Mouse (Mus musculus) lung, postnatal 25 days (tissue): ENCODE measurements at regions not wholly inside any gene's neighbourhood (a gene's known extent, or its start where the extent isn't known, plus 50 kb on each side); places are given as distances from the start of the nearest gene placed in this dataset.
A peak's percentile ranks its signal among the peaks of the same experiment; 100 is the strongest.

Source experiments
- DNase-seq: peaks from one replicate; pipeline ENCODE4 v3.0.0; 2022; ENCODE audit warnings: low spot score

- no peak for DNase-seq
Observed at GRCm38 (mm10) chr5:97656167-97656924, 199.5 kb upstream of the Gk2 start.

DNA sequence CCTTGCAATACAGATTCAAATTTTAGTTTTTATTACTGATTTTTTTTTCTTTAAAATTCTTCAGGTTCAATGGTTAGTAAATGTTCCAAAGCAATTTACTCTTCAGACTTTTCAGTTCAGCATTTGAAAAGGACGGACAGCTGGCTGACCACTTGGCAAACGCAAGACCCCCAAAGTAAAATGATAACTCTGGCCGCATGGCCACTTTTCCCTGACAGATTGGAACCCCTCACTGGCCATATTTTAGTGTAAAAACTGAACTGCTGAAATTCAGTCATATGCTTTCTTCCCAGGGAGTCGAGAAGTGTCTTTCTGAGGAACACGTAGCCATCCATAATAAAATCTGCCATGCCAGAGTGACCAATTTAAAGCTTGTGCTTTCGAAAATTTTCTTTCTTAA, 198.4 kb upstream of the Gk2 start:
- DNase-seq: no peak

DNA sequence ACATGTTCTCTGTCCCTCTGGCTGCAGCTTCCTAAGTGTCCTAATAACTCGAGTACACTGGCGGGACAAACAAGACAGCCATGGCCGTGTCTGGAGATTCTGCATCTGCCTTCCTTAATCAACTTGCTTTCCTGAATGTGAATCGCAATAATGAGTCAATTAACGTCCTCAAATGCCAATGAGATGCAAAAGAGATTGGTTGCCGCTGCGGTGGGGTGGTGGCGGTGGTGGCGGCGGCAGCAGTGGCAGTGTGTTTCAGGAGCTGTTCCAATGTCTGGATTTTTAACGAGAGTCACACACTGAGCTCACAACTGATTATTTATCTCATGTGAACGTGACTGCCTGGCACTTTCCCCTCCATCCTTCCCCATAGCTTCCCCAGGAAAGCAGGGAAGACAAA, 197.6 kb upstream of the Gk2 start:
- DNase-seq: no peak

DNA sequence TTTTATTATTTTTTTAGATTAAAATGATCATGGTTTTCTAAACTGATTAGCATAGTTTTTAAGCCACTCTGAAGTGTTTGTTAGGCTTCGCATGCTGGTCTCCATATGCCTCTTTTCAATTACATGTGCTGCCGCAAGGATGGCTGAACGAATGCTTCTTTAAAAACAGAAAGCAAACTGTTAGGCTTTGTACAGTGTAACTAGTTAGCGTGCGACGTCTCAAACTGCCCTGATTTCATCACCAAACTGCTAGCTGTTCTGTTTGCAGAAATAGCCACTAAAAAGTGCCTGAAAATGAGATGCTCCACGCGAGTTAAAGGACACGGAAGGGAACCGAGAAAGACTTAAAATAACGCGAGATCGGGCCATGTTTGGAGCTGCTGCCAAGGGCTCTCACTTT, 185.4 kb upstream of the Gk2 start:
- DNase-seq: no peak

DNA sequence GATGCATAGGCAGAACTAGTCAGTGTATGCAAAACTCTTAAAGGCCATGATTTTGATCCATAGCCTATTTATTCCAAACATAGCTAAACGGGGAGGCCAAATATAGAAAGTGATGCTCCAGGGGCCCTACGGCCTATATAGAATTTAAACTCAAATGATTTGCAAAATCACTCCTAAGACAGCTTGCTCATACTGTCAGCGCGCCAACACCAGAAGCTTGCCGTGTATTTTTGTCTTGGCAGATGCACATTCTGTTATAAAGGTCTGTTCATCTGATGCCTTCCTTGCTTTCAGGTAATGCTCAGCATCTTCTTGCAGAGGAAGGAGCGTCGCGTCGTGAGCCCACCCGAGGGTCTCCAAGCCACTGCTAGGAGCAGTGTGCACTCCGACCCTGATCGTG, 184.8 kb upstream of the Gk2 start:
- no peak for DNase-seq

- no peak for DNase-seq
Observed at GRCm38 (mm10) chr5:97636357-97636756, 179.5 kb upstream of the Gk2 start.

DNA sequence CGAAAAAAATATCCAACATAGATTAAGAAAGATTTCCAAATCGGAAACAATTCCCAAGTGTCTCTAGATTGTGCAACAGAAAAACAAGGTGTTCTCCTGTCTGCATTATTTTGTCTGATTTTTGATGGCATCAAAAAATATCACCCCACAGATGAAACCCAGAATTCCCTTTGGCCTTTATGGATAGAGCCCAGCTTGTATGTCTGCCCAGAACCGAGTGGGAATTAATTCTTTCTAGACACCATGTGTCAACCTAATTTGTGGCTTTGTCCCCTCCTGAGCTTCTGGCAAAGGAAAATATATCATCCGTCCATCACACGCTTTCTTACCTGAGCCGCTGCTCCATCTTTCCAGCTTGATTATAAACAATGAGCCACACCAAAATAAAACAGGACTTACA, 176.9 kb upstream of the Gk2 start:
- DNase-seq: no peak

GRCm38 (mm10) chr5:97632791-97633190, 176.0 kb upstream of the Gk2 start:
- DNase-seq: no peak

DNA sequence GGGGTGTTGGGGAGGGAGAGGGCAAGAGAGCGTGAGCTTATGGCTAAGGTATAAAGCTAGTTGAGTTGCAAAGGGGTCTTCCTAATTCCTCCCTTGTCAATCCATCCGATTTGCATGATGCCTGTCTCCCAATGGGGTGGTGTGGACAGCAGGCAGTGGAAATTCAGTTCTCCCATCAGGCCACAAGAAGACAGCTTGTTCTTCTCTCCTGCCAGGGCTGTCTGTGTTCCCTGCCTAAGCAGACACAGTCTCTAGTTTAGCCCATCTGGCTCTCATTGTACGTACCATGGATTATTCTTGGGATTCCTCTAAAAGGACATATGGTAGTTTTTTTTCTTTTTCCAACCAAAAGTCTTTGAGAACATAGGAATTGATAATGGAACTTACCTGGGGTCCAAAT, 168.4 kb upstream of the Gk2 start:
- no peak for DNase-seq

DNA sequence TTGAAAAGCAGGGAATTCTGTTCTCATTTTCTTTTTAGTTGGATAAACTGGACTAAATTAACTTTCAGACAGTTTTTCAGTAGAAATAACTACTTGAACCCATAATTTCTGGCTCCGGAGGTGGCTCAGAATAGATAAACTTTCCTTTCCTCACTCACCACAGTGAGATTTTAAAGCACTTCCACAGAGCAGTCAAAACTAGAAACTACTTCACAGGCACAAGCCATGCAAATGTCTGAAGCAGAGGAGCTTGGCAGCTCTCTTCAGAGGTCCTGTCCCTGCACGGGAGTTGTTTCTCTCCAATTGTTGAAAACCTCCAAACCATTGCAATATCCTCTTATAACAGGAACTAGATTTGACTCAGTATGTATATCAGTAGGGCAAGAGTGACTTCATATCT, 163.1 kb upstream of the Gk2 start:
- no peak for DNase-seq

DNA sequence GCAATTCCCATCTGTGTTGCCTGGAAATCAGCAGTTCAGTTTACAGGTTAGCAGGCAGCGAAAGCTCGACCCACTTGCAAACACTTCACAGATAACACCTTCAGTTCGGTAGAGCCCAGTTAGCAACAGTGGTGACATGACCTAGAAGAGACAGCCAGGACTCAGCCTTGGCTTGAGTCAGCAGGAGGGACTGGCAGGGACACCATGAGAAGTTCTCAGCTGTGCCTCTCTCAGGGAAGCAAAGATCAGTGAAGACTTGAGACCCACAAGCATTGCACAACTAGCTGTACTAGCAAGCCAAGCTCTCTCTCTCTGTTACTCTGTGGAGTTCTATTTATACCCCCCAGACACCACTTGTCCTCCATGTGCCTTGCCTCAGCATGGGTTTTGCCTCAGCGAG, 161.6 kb upstream of the Gk2 start:
- DNase-seq: no peak

DNA sequence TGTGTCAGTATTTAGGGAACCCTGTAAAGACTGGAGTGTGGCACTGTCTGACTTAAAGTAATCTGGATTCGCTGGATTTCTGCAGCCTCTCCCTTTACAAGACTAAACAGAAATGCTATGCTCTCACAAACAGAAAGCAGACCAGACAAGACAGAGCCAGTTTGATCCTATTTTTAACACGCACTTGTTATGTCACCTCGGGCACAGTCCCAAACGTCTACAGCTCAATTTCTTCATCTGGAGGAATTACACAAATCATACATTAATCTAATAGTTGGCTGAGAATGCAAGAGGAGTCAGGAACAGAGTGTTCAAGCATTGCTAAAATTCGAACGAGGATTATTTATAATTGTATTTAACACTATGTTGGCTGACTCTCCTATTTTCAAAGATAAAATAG, 145.4 kb upstream of the Gk2 start:
- peak; percentile 66 for DNase-seq

DNA sequence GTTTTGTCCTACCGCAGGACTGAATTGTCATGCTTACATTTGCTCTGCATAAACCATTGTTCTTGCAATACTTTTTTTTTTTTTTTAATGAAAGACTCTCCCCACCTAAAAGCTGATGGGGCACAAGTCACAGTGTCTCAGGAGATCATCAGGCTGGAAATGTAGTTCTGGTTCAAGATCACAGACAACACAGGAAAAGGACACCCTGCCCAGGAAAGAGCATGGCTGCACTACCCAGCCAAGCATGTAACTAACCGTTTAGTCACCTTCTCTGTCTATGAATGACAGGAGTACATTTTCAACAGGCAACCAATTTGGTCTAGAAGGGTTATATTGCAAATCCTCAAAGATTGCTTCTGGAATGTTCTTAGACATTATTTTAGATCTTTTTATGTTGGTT, 144.6 kb upstream of the Gk2 start:
- no peak for DNase-seq

- no peak for DNase-seq
Observed at GRCm38 (mm10) chr5:97598741-97599140, 141.9 kb upstream of the Gk2 start.

DNA sequence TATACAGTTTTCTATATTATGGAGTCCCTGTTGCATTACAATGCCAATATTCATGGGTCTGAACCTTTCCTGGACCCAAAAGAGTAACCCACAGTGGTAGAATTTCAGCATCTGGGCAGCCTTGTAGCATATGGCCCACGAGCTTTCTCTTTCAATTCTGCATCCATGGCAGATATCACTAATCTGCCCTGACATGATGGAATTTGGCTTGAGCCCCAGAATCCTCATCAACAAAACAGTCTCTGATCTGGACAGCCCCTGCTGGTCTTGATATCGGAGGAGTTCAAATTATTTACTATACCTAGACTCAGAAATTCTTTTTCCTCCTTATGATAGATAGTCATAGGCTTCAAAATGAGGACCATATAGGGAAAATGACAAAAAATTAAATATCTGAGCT, 139.1 kb upstream of the Gk2 start:
- DNase-seq: no peak

DNA sequence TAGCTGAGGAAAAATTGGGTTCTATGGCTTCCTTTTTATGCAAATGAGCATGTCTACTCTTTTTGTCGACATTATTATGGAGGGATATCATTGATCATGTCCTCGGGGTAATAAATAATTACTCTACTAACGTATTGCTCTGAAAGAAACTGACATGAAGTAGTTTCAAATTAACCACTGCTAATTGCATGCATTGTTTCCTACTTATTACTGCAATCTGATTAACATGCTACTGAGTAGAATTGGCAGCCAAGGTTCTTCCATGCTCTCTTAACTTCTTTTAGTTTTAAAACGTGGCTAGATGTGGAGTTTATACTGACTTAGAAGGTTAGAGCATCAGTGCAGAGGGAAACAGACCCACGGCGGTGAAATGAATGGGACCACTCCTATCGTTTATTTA, 137.3 kb upstream of the Gk2 start:
- no peak for DNase-seq

GRCm38 (mm10) chr5:97582509-97582908, 125.7 kb upstream of the Gk2 start:
- no peak for DNase-seq

GRCm38 (mm10) chr5:97565486-97565885, 108.7 kb upstream of the Gk2 start:
- DNase-seq: no peak

- DNase-seq: no peak
Observed at GRCm38 (mm10) chr5:97563724-97564123, 106.9 kb upstream of the Gk2 start.

GRCm38 (mm10) chr5:97554274-97554673, 97.5 kb upstream of the Gk2 start:
- DNase-seq: no peak

DNA sequence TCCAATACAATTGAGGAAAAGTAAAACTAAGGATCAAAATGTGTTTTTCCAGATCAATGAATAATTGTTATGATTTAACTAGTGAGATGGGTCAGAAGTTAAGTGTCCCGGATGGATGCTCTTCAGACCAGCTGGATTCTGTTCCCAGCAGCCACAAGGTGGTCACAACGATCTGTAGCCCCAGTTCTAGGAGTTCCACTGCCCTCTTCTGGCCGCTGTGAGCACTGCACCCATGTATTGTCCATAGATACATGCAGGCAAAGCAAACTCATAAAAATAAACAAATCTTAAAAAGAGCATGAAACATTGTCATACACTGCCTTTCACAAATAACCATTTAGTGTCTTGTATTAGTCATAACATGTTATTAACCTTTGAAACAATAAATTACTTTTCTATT, 96.3 kb upstream of the Gk2 start:
- no peak for DNase-seq

GRCm38 (mm10) chr5:97537492-97538257, 80.9 kb upstream of the Gk2 start:
- no peak for DNase-seq

- no peak for DNase-seq
Observed at GRCm38 (mm10) chr5:97533733-97534132, 76.9 kb upstream of the Gk2 start.

DNA sequence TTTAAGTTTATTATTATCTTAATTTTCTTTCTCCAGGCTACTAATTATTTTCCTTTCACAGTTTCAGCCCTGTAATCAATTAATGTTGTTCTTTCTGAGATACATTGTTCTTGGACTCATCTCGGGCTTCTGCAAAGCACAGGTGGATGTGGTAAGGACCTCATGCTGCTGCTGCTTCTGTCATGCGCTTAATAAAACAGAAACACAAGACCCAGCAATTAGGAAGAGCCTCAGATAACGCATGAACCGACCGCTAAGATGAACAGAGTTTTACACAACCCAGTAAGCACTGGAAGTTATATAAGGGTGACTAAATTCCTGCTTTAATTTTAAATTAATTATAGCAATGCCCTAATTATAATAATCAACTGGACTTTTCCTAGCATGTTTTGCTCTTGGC, 70.7 kb upstream of the Gk2 start:
- DNase-seq: no peak
